In genomic region chr4:133841756-133842483, GRCm38 (mm10) we compare ENCODE assay signal across 7 mouse cellular contexts. TPM values are rescaled to one million over a fixed set of nuclear protein-coding genes. Genes with fewer than 3 reads are reported as not detected.
DNase-seq lines count a peak whose midpoint lies in the region; ATAC-seq and TF ChIP-seq lines count a peak whose summit lies in the region.
"Not testable (repeated sequence)": the region's sequence is repeated elsewhere in the genome, so short reads cannot be mapped to it uniquely, and the experiment has no call there.

No protein-coding gene starts in this region.

- TF ChIP-seq RAD21 in CH12.LX (IDR thresholded peaks at IDR 0.05; ENCODE audit: low read depth, low read length): not testable (repeated sequence)

- not testable (repeated sequence) for ATAC-seq in liver, embryonic 12.5 days; liver, embryonic 16.5 days (ENCODE audit: low read depth)

- H3K4me2 ChIP-seq in CH12.LX (ENCODE audit: insufficient read depth, low read depth, poor library complexity, severe bottlenecking); liver, embryonic 12.5 days; liver, embryonic 16.5 days (ENCODE audit: low read depth, low read length): not testable (repeated sequence)

- H3K27me3 ChIP-seq in CH12.LX (replicated peaks); liver, embryonic 12.5 days (replicated peaks); liver, embryonic 16.5 days (ENCODE audit: control insufficient read depth, insufficient read depth, low read depth, low read length); thymus, adult 2 months (ENCODE audit: control insufficient read depth, insufficient read depth, low read length): not testable (repeated sequence)

- 73% methylated on average over 6 of the region's 7 CpGs for WGBS in liver, embryonic 12.5 days (ENCODE audit: insufficient replicate concordance)
- WGBS in liver, embryonic 16.5 days (ENCODE audit: insufficient replicate concordance): 66% methylated on average over 7 of the region's 7 CpGs
- WGBS in thymus, adult 2 months: 69% methylated on average over 6 of the region's 7 CpGs

- TF ChIP-seq EP300 in CH12.LX (IDR thresholded peaks at IDR 0.05; ENCODE audit: low read length): not testable (repeated sequence)

- not testable (repeated sequence) for H3K4me3 ChIP-seq in CH12.LX (replicated peaks in 1 of 3; ENCODE audit: low read depth in 2 of 3, low read length in 2 of 3, poor library complexity in 1 of 3); ES-E14 (ENCODE audit: insufficient read depth in 1 of 2, low read depth in 1 of 2, low read length in 2 of 2, poor library complexity in 1 of 2, severe bottlenecking in 1 of 2); liver, embryonic 12.5 days; liver, embryonic 16.5 days (ENCODE audit: low read depth, low read length); thymus, adult 2 months (ENCODE audit: control insufficient read depth, insufficient read depth, low read length)

- 0 out of 4 replicates have a peak, but pooled peaks of 1 of the 2 experiments have one; percentile 2 for TF ChIP-seq CTCF in CH12.LX (conservative IDR thresholded peaks at IDR 0.05 in 1 of 2, IDR thresholded peaks at IDR 0.05 in 1 of 2; ENCODE audit: low read depth in 2 of 2, low read length in 2 of 2)
- not testable (repeated sequence) for TF ChIP-seq CTCF in thymus, adult 2 months (IDR thresholded peaks at IDR 0.05; ENCODE audit: borderline replicate concordance, control insufficient read depth, extremely low read depth, insufficient read depth, low read length, poor library complexity)

- not testable (repeated sequence) for H3K79me2 ChIP-seq in CH12.LX (replicated peaks; ENCODE audit: control insufficient read depth, extremely low read depth, insufficient read depth, poor library complexity, severe bottlenecking)

- H3K36me3 ChIP-seq in CH12.LX (replicated peaks in 1 of 2; ENCODE audit: control insufficient read depth in 1 of 2, insufficient read depth in 1 of 2, low read length in 1 of 2): peaks cover 3 to 11% of the 10 kb centered on the region in 2 experiments
- not testable (repeated sequence) for H3K36me3 ChIP-seq in ES-E14 (ENCODE audit: control insufficient read depth, insufficient read depth, low read length, poor library complexity, severe bottlenecking); liver, embryonic 12.5 days; liver, embryonic 16.5 days (ENCODE audit: control insufficient read depth, insufficient read depth); thymus, adult 2 months (ENCODE audit: control insufficient read depth, insufficient read depth, low read length)

- H3K27ac ChIP-seq in CH12.LX (ENCODE audit: insufficient read depth, low read depth) (peak overlapping the region; percentile 84), ES-E14 (ENCODE audit: insufficient read depth, low read depth, low read length, poor library complexity, severe bottlenecking) (peak overlapping the region; percentile 96; the same call in 1 of the 2 replicates)
- peak overlapping the region; percentile 20; the same call in 1 of the 2 replicates for H3K27ac ChIP-seq in liver, embryonic 12.5 days
- peak overlapping the region; percentile 37; the same call in 1 of the 2 replicates for H3K27ac ChIP-seq in liver, embryonic 16.5 days (ENCODE audit: low read length)
- peak overlapping the region; percentile 99; the same call in 1 of the 2 replicates for H3K27ac ChIP-seq in thymus, adult 2 months (ENCODE audit: control insufficient read depth, insufficient read depth, low read length)

- not testable (repeated sequence) for H3K9me3 ChIP-seq in CH12.LX (replicated peaks; ENCODE audit: low read length); ES-E14 (ENCODE audit: control insufficient read depth, insufficient read depth, low read depth, low read length); liver, embryonic 12.5 days (replicated peaks); liver, embryonic 16.5 days (replicated peaks; ENCODE audit: control insufficient read depth, low read length)

- dilution Hi-C loops in CH12.LX (cut with MboI; ENCODE audit: extremely low pct_ligation_motif_present, extremely low pct_unique_long_range_greater_than_20kb, low sequenced_read_pairs): not testable (repeated sequence)

- not testable (repeated sequence) for H3K9ac ChIP-seq in CH12.LX (ENCODE audit: insufficient read depth, low read depth); ES-E14 (ENCODE audit: insufficient read depth, low read depth, low read length, poor library complexity, severe bottlenecking); liver, embryonic 12.5 days; liver, embryonic 16.5 days (ENCODE audit: low read depth, low read length)

- peak; percentile 56 for DNase-seq in A20 (ENCODE audit: low read depth, low spot score)
- DNase-seq in CH12.LX (ENCODE audit: extremely low read depth); ES-E14 (ENCODE audit: low read depth, low spot score); thymus, adult 2 months: not testable (repeated sequence)
- DNase-seq in induced T-regulatory cell, adult 2 months (ENCODE audit: low read depth): peak; percentile 64

- not testable (repeated sequence) for TF ChIP-seq POLR2A in CH12.LX (IDR thresholded peaks at IDR 0.05; ENCODE audit: low read depth, low read length); thymus, adult 2 months (IDR thresholded peaks at IDR 0.05; ENCODE audit: control insufficient read depth, extremely low read depth, insufficient read depth, low read length, poor library complexity)

- in situ Hi-C loops in CH12.LX (cut with MboI; ENCODE audit: low pct_ligation_motif_present, low pct_unique_long_range_greater_than_20kb, low sequenced_read_pairs): not testable (repeated sequence)
- in situ Hi-C loops in ES-E14 (cut with MboI; ENCODE audit: low sequenced_read_pairs in 2 of 2, unreplicated experiment in 2 of 2): loop anchor here in 1 of 2 experiments (25.0 kb wide), 1 partner anchor 255 kb away; the partner anchor contains the start of gene Gpn2

- H3K4me1 ChIP-seq in CH12.LX (ENCODE audit: control insufficient read depth in 1 of 2, insufficient read depth in 2 of 2) (peaks cover 27 to 48% of the 10 kb centered on the region in 2 experiments), ES-E14 (ENCODE audit: control insufficient read depth in 2 of 2, insufficient read depth in 2 of 2, low read length in 2 of 2, poor library complexity in 1 of 2) (peaks cover 0 to 13% of the 10 kb centered on the region in 2 experiments; a peak in 2 of 4 replicates)
- H3K4me1 ChIP-seq in liver, embryonic 12.5 days: peaks cover 20% of the 10 kb centered on the region
- not testable (repeated sequence) for H3K4me1 ChIP-seq in liver, embryonic 16.5 days (ENCODE audit: control insufficient read depth, low read depth, low read length)
- peaks cover 41% of the 10 kb centered on the region for H3K4me1 ChIP-seq in thymus, adult 2 months (replicated peaks; ENCODE audit: control insufficient read depth, insufficient read depth, low read length)

TF ChIP-seq in CH12.LX, 34 proteins besides CTCF, POLR2A, EP300 and RAD21:
- TF ChIP-seq ZNF384 (IDR thresholded peaks at IDR 0.05; ENCODE audit: low read depth, low read length): peak; percentile 27; the same call in 1 of the 2 replicates
TF ChIP-seq in CH12.LX: peak in this region for 1; not testable (repeated sequence) for 33.

RNA-seq across cellular contexts. Expression of gene Rps6ka1, which starts 45.7 kb away (rescaled TPM):
- total RNA-seq in CH12.LX (2012; rRNA removed) (118 and 130 TPM in 2 replicates), CH12.LX (2014; rRNA removed) (70.4 and 72.5 TPM in 2 replicates), ES-E14 (2012; rRNA removed) (87.1 and 95.0 TPM in 2 replicates)
- 113 and 123 TPM in 2 replicates for polyA plus RNA-seq in CH12.LX (2012; ENCODE audit: insufficient read length, low read depth)
- 60.9 and 63.1 TPM in 2 replicates for polyA plus RNA-seq in liver, embryonic 12.5 days (2016; fragmentation: Nextera tagmentation; extraction: Ambion mirVana)
- 69.9 and 79.4 TPM in 2 replicates for polyA plus RNA-seq in liver, embryonic 16.5 days (2015; fragmentation: Nextera tagmentation; extraction: Ambion mirVana)
- polyA plus RNA-seq in thymus, adult 2 months (2012; rRNA removed): 79.3 and 84.0 TPM in 2 replicates

Comparison
In these comparisons a context has a peak if more than half of its experiments do, and no peak if none do; other contexts are left out.
1. H3K27ac ChIP-seq: peak in every context shown above with its lines; median percentile 99 in thymus, adult 2 months; 96 in ES-E14; 84 in CH12.LX; 37 in liver, embryonic 16.5 days; 20 in liver, embryonic 12.5 days.